Mouse (Mus musculus) ES-E14 (cell line): ENCODE results near the gene Krtap31-2. TPM values are rescaled to one million over a fixed set of nuclear protein-coding genes. Genes with fewer than 3 reads are reported as not detected.

Source experiments
- DNase-seq: peaks from one replicate; pipeline ENCODE4 v3.0.0-alpha.2; 2013; ENCODE audit warnings: low read depth, low spot score
- H3K27ac ChIP-seq: 2 replicates; pipeline ENCODE4 v1.5.1; 2012; ENCODE audit warnings: low read depth, mild to moderate bottlenecking, low read length, moderate library complexity, mixed read lengths; ENCODE audit not compliant: poor library complexity, insufficient read depth, severe bottlenecking
- H3K36me3 ChIP-seq: 2 replicates; pipeline ENCODE4 v1.6.1; 2012; ENCODE audit warnings: mild to moderate bottlenecking, low read length, moderate library complexity, mixed read lengths; ENCODE audit not compliant: control insufficient read depth, poor library complexity, insufficient read depth, severe bottlenecking
- H3K4me1 ChIP-seq, 2 experiments: fragments of 150-350 bp in 1 of 2; sonication (generic) in 1 of 2; 2 replicates each; pipeline ENCODE4 v1.6.1; 2012; ENCODE audit warnings: low read length in 2 of 2, mild to moderate bottlenecking in 1 of 2, mixed read lengths in 1 of 2; ENCODE audit not compliant: control insufficient read depth in 2 of 2, insufficient read depth in 2 of 2, poor library complexity in 1 of 2
- H3K4me3 ChIP-seq, 2 experiments: fragments of 150-350 bp in 1 of 2; sonication (generic) in 1 of 2; 2 replicates each; pipeline ENCODE4 v1.5.1; 2012; ENCODE audit warnings: low read length in 2 of 2, low read depth in 1 of 2, mild to moderate bottlenecking in 1 of 2, mixed read lengths in 1 of 2; ENCODE audit not compliant: insufficient read depth in 1 of 2, poor library complexity in 1 of 2, severe bottlenecking in 1 of 2
- H3K9ac ChIP-seq: 2 replicates; pipeline ENCODE4 v1.6.1; 2012; ENCODE audit warnings: low read depth, mild to moderate bottlenecking, low read length, mixed read lengths; ENCODE audit not compliant: poor library complexity, insufficient read depth, severe bottlenecking
- H3K9me3 ChIP-seq: fragments of 150-350 bp; sonication (generic); 2 replicates; pipeline ENCODE4 v1.6.1; 2012; ENCODE audit warnings: low read depth, mild to moderate bottlenecking, low read length; ENCODE audit not compliant: control insufficient read depth, insufficient read depth
- CHD2 ChIP-seq: IDR thresholded peaks from 2 replicates; pipeline ENCODE4 v1.6.1; 2014; ENCODE audit warnings: mild to moderate bottlenecking, low read depth, low read length, inconsistent platforms
- HCFC1 ChIP-seq: IDR thresholded peaks from 2 replicates; pipeline ENCODE4 v1.6.1; 2012; ENCODE audit warnings: low read length, inconsistent platforms, borderline replicate concordance; ENCODE audit not compliant: insufficient read depth
- MAFK ChIP-seq: IDR thresholded peaks from 2 replicates; pipeline ENCODE4 v1.6.1; 2014; ENCODE audit warnings: mild to moderate bottlenecking, low read depth, low read length, inconsistent platforms; ENCODE audit not compliant: insufficient read depth
- ZC3H11A ChIP-seq: IDR thresholded peaks from 2 replicates; pipeline ENCODE4 v1.6.1; 2012; ENCODE audit warnings: low read depth, mild to moderate bottlenecking, inconsistent platforms, low read length, borderline replicate concordance
- ZNF384 ChIP-seq: IDR thresholded peaks from 2 replicates; pipeline ENCODE4 v1.6.1; 2012; ENCODE audit warnings: low read depth, low read length, inconsistent platforms
- in situ Hi-C, 2 experiments: fragments of 600-800 bp; cut with MboI; formaldehyde crosslinking; loops; one replicate each; pipeline ENCODE4 v1.15.1; 2025; ENCODE audit warnings: low sequenced_read_pairs in 2 of 2, inconsistent platforms in 1 of 2; ENCODE audit not compliant: unreplicated experiment in 2 of 2
- total RNA-seq: library from RNA; depleted of rRNA; stranded (reverse); fragments of 300-350 nt; gene quantifications from 2 replicates; pipeline ENCODE4 v1.2.3, GENCODE M21; 2012

The Krtap31-2 gene
- total RNA-seq, 1 experiment: not detected

DNA sequence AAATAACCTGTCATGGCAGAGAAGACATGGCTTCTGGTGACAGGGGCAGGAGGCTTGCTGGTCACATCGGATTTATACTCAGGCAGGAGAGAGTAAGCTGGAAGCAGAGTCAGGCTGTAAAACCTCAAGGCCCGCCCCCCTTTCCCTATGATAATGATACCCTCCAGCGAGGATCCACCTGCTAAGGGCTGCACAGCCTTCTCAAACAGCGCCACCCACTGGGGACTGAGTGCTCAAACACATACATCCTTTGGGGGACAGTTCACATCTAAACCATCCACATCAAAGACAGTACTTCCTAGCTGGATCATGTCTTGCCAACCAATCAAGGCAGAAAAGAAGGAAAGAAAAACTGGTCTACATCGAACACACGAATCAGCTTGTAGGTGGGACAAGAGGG is 28.1 kb downstream of the Krtap31-2 start:
- peak; percentile 60 for DNase-seq
- H3K4me1 ChIP-seq: no peaks in the 10 kb centered on the region

DNA sequence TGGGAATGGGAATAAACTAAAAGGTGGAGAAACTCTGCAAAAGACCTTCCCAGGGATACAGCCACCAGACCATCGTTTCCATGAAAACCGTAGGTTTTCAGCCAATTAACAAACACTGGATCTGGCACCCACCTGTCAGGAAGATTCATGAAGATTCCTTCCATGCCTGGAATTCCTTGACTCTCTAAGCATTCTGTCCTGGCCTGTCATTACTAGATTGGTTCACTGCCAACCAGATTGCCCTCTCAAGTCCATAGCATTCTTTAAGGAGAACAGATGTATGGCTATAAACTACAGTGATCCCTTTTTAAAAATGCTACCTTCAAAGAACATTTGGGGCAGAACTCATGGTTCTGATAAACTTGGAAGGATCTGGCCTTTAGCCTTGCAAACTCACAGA is 29.9 kb downstream of the Krtap31-2 start:
- no peak overlapping the region for H3K4me3 ChIP-seq
- no peaks in the 10 kb centered on the region for H3K4me1 ChIP-seq
- no peak overlapping the region for H3K9ac ChIP-seq
- DNase-seq: no peak
- in situ Hi-C loops: no loop called here
- no peak for TF ChIP-seq HCFC1
- TF ChIP-seq CHD2: no peak
- TF ChIP-seq MAFK: no peak
- no peak for TF ChIP-seq ZNF384
- no peak for TF ChIP-seq ZC3H11A
- no peaks in the 10 kb centered on the region for H3K9me3 ChIP-seq
- no peak overlapping the region for H3K27ac ChIP-seq
- no peaks in the 10 kb centered on the region for H3K36me3 ChIP-seq

More for the DNA sequence above, 28.1 kb downstream of the Krtap31-2 start:
- no peaks in the 10 kb centered on the region for H3K36me3 ChIP-seq
- H3K9ac ChIP-seq: no peak overlapping the region
- in situ Hi-C loops: no loop called here
- no peak overlapping the region for H3K4me3 ChIP-seq
- no peaks in the 10 kb centered on the region for H3K9me3 ChIP-seq
- TF ChIP-seq ZC3H11A (peak; percentile 19; the same call in 1 of the 2 replicates), CHD2 (no peak)
- H3K27ac ChIP-seq: no peak overlapping the region

DNA sequence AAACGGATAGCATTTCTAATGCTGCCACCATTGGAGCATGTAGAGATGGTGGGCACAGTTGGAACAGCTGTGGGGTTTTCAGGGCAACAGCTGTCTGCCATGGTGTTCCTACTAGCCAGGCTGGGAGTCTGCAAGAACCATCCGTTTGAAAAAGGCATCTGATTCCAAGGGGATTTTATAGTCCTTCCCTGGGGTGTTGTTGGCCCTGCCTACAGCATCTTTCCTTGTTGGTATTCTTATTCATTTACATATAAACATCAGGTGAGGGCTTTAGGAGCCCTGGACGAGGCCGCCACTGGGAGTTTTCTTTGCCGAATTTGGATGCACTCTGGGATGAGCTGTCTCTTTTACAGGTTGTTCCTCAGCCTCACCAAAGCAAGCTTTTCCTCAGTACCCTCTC is 42.9 kb downstream of the Krtap31-2 start, which contains the start of gene Krtap29-1:
Krtap29-1 (minus strand) TSS at position 101 of the 400 bp plus-strand sequence.
- no peak within 1 kb of the TSS for H3K27ac ChIP-seq
- no peak for DNase-seq
- no peaks in the 10 kb centered on the region for H3K9me3 ChIP-seq
- H3K4me1 ChIP-seq: no peaks in the 10 kb centered on the region
- no peaks in the 10 kb centered on the region for H3K36me3 ChIP-seq
- no peak within 1 kb of the TSS for H3K9ac ChIP-seq
- in situ Hi-C loops: no loop called here
- no peak within 1 kb of the TSS for H3K4me3 ChIP-seq
- TF ChIP-seq ZNF384 (no peak), HCFC1 (no peak), ZC3H11A (no peak), MAFK (no peak), CHD2 (no peak)

DNA sequence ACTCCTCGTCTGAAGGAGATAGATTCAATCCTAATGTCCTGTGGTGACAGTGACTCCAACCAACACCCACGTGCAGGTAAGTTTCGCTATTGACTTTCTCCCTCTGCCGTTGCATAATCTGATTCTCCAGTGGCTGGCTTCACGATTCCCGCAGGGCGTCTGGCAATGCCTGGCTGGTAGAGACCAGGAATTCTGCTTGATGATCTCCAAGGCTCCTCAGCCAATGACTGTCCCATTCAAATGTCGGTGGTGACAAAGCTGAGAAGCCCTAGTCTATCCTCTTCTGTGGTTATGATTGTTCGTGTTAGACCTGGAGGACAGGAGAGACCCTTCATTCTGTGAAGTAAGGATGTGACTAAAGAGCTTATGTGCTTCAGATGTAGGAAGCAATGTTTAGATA is 46.6 kb downstream of the Krtap31-2 start:
- no peak for DNase-seq
- H3K4me3 ChIP-seq: no peak overlapping the region
- TF ChIP-seq ZC3H11A: no peak
- TF ChIP-seq MAFK: no peak
- TF ChIP-seq ZNF384: no peak
- no peak for TF ChIP-seq CHD2
- no peak for TF ChIP-seq HCFC1
- H3K36me3 ChIP-seq: no peaks in the 10 kb centered on the region
- H3K27ac ChIP-seq: no peak overlapping the region
- H3K4me1 ChIP-seq: no peaks in the 10 kb centered on the region
- H3K9ac ChIP-seq: no peak overlapping the region
- no peaks in the 10 kb centered on the region for H3K9me3 ChIP-seq
- in situ Hi-C loops: no loop called here

DNA sequence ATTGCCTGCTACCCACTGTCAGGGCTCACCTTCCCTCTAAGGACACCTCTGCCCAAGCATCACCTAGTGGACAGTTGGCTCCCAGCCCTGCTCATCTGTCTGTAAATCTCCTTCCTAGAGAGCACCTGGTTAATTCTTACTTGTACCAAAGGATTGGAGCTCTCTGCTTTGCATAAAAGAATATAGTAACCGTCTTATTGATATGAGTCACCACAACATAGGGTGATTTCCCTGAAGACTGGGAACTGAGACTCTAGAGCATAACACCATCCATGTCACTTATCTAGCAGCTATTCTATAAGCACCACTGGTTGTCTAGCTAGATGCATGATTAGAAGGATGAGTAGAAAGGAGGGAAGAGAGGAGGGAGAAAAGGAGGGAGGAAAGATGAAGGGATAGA is 47.4 kb downstream of the Krtap31-2 start:
- DNase-seq: no peak
- Histone ChIP-seq H3K4me3 (no peak overlapping the region), H3K9ac (no peak overlapping the region), H3K9me3 (no peaks in the 10 kb centered on the region), H3K36me3 (no peaks in the 10 kb centered on the region), H3K4me1 (no peaks in the 10 kb centered on the region), H3K27ac (no peak overlapping the region)
- in situ Hi-C loops: no loop called here
- TF ChIP-seq MAFK (no peak), ZNF384 (no peak), HCFC1 (no peak)
